Mouse (Mus musculus) frontal cortex, postnatal 36 days (tissue): ENCODE data around the gene Acsbg2.
"Not testable (repeated sequence)": the region's sequence is repeated elsewhere in the genome, so short reads cannot be mapped to it uniquely, and the experiment has no call there.

Experiments used
- DNase-seq, 2 experiments: peaks; one replicate each; pipeline ENCODE4 v3.0.0; 2022; ENCODE audit warnings: low spot score in 2 of 2

Acsbg2 gene

GRCm38 (mm10) chr17:56874237-56874636, at the start of gene Acsbg2:
Gene Acsbg2, minus strand, starts transcription at chr17:56874447.
- DNase-seq: no peak

GRCm38 (mm10) chr17:56919725-56920124, 45.5 kb upstream of the Acsbg2 start:
- no peak for DNase-seq

GRCm38 (mm10) chr17:56917166-56917565, 42.9 kb upstream of the Acsbg2 start:
- DNase-seq: no peak

GRCm38 (mm10) chr17:56913444-56913843, 39.2 kb upstream of the Acsbg2 start:
- no peak for DNase-seq

GRCm38 (mm10) chr17:56913023-56913422, 38.8 kb upstream of the Acsbg2 start:
- no peak for DNase-seq

- not testable (repeated sequence) for DNase-seq
Measured at GRCm38 (mm10) chr17:56909764-56910163, 35.5 kb upstream of the Acsbg2 start.

GRCm38 (mm10) chr17:56907887-56908286, 33.6 kb upstream of the Acsbg2 start:
- DNase-seq: no peak

GRCm38 (mm10) chr17:56907096-56907495, 32.8 kb upstream of the Acsbg2 start:
- DNase-seq: no peak

- DNase-seq: no peak
Measured at GRCm38 (mm10) chr17:56906166-56906565, 31.9 kb upstream of the Acsbg2 start.

- DNase-seq: no peak
Measured at GRCm38 (mm10) chr17:56902698-56903097, 28.5 kb upstream of the Acsbg2 start.

GRCm38 (mm10) chr17:56897630-56898195, 23.5 kb upstream of the Acsbg2 start:
- peak; percentile 76 to 88 for DNase-seq

- DNase-seq: peak; percentile 36 to 54
Measured at GRCm38 (mm10) chr17:56896513-56897129, 22.4 kb upstream of the Acsbg2 start.

- no peak for DNase-seq
Measured at GRCm38 (mm10) chr17:56895368-56895918, 21.2 kb upstream of the Acsbg2 start.

GRCm38 (mm10) chr17:56890018-56890417, 15.8 kb upstream of the Acsbg2 start:
- no peak for DNase-seq

- no peak for DNase-seq
Measured at GRCm38 (mm10) chr17:56888050-56888449, 13.8 kb upstream of the Acsbg2 start.

- no peak for DNase-seq
Measured at GRCm38 (mm10) chr17:56884809-56885208, 10.6 kb upstream of the Acsbg2 start.

GRCm38 (mm10) chr17:56884331-56884730, 10.1 kb upstream of the Acsbg2 start:
- DNase-seq: no peak

GRCm38 (mm10) chr17:56883612-56884011, 9.4 kb upstream of the Acsbg2 start:
- no peak for DNase-seq

GRCm38 (mm10) chr17:56877426-56877825, 3.2 kb upstream of the Acsbg2 start:
- no peak for DNase-seq

- no peak for DNase-seq
Measured at GRCm38 (mm10) chr17:56876981-56877380, 2.7 kb upstream of the Acsbg2 start.

GRCm38 (mm10) chr17:56876465-56876864, 2.2 kb upstream of the Acsbg2 start:
- no peak for DNase-seq

GRCm38 (mm10) chr17:56874936-56875651, 847 bp upstream of the Acsbg2 start, which contains the start of gene 1700061G19Rik:
Gene 1700061G19Rik, plus strand, starts transcription at chr17:56875477.
- no peak for DNase-seq

GRCm38 (mm10) chr17:56872512-56872911, 1.7 kb downstream of the Acsbg2 start:
- DNase-seq: no peak
